Mouse (Mus musculus) limb, embryonic 12.5 days (tissue): ENCODE measurements around the gene Zfp28. TPM values are rescaled to one million over a fixed set of nuclear protein-coding genes. Genes with fewer than 3 reads are reported as not detected.

ENCODE experiments used
- polyA plus RNA-seq: library from polyadenylated mRNA; unstranded; fragments of >200 nt; fragmentation: Nextera tagmentation; extraction: Ambion mirVana; gene quantifications from 2 replicates; pipeline ENCODE4 v1.2.1, GENCODE M21; 2016

The Zfp28 gene
- polyA plus RNA-seq, 1 experiment from 2014 or later = 11.1 TPM

Other genes starting within 250 kb of the Zfp28 start
- 35.2 and 36.1 TPM in 2 replicates for gene Zfp787, start 227.3 kb upstream of the Zfp28 start, polyA plus RNA-seq
- gene Zfp444, start 211.1 kb upstream of the Zfp28 start, polyA plus RNA-seq = 73.5 and 81.0 TPM in 2 replicates
- gene Galp, start 186.2 kb upstream of the Zfp28 start, polyA plus RNA-seq = not detected in 2 replicates
- not detected in 2 replicates for gene Zscan5b, start 161.0 kb upstream of the Zfp28 start, polyA plus RNA-seq
- gene Epp13, start 130.6 kb upstream of the Zfp28 start, polyA plus RNA-seq = not detected in 2 replicates
- 8.3 and 8.8 TPM in 2 replicates for gene Zfp667, start 96.7 kb upstream of the Zfp28 start, polyA plus RNA-seq
- 8.2 and 8.8 TPM in 2 replicates for gene Zfp583, start 52.0 kb upstream of the Zfp28 start, polyA plus RNA-seq
- gene Gm3854, start 39.5 kb upstream of the Zfp28 start, polyA plus RNA-seq = 3.5 and 4.1 TPM in 2 replicates
- 1.8 and 2.1 TPM in 2 replicates for gene Zfp78, start 20.0 kb upstream of the Zfp28 start, polyA plus RNA-seq
- gene Smim17, start 15.4 kb downstream of the Zfp28 start, polyA plus RNA-seq = 0.26 and 0.35 TPM in 2 replicates
- gene Gm20715, start 27.0 kb downstream of the Zfp28 start, polyA plus RNA-seq = not detected in 2 replicates
- gene Olfr1344, start 55.4 kb downstream of the Zfp28 start, polyA plus RNA-seq = not detected in 2 replicates
- not detected in 2 replicates for gene Olfr1336, start 72.9 kb downstream of the Zfp28 start, polyA plus RNA-seq
- gene Olfr1346, start 83.8 kb downstream of the Zfp28 start, polyA plus RNA-seq = not detected in 2 replicates
- gene Olfr5, start 103.6 kb downstream of the Zfp28 start, polyA plus RNA-seq = not detected in 2 replicates
- not detected in 2 replicates for gene Olfr1347, start 116.5 kb downstream of the Zfp28 start, polyA plus RNA-seq
- gene Olfr1348, start 125.5 kb downstream of the Zfp28 start, polyA plus RNA-seq = not detected in 2 replicates
- not detected in 2 replicates for gene Olfr1349, start 139.7 kb downstream of the Zfp28 start, polyA plus RNA-seq
- gene Olfr1350, start 181.5 kb downstream of the Zfp28 start, polyA plus RNA-seq = not detected in 2 replicates